Mouse (Mus musculus): ENCODE measurements around the gene Dapp1. TPM values are rescaled to one million over a fixed set of nuclear protein-coding genes. Genes with fewer than 3 reads are reported as not detected.

Dapp1 gene
- polyA plus RNA-seq, 1 experiment from 2014 or later = 22.8 TPM

- Histone ChIP-seq H3K4me1 (ENCODE audit: control insufficient read depth in 2 of 2, insufficient read depth in 2 of 2, low read length in 2 of 2) (peaks cover 6 to 9% of the 10 kb centered on the region in 2 experiments; a peak in 3 of 4 replicates), H3K4me3 (ENCODE audit: control insufficient read depth in 1 of 2, insufficient read depth in 1 of 2, low read depth in 1 of 2, low read length in 2 of 2) (no peak overlapping the region), H3K27ac (replicated peaks in 1 of 2; ENCODE audit: control insufficient read depth in 1 of 2, insufficient read depth in 1 of 2, low read depth in 2 of 2, low read length in 2 of 2) (no peak overlapping the region), H3K4me2 (ENCODE audit: low read length) (no peak overlapping the region), H3K36me3 (ENCODE audit: control insufficient read depth, insufficient read depth, low read length) (peaks cover 54% of the 10 kb centered on the region), H3K9me3 (ENCODE audit: control insufficient read depth, low read length) (no peaks in the 10 kb centered on the region), H3K27me3 (ENCODE audit: control insufficient read depth, insufficient read depth, low read length) (no peaks in the 10 kb centered on the region), H3K9ac (ENCODE audit: low read length) (no peak overlapping the region)
- ATAC-seq (ENCODE audit: insufficient number of reproducible peaks, insufficient read depth, low FRiP score, low read depth) = no peak
- 65% methylated on average over 5 of the region's 5 CpGs for WGBS
Observed at GRCm38 (mm10) chr3:137935570-137936525, 45.5 kb downstream of the Dapp1 start.

GRCm38 (mm10) chr3:137933986-137934385 lies 47.4 kb downstream of the Dapp1 start:
- H3K9ac ChIP-seq (ENCODE audit: low read length) = no peak overlapping the region
- ATAC-seq (ENCODE audit: insufficient number of reproducible peaks, insufficient read depth, low FRiP score, low read depth) = no peak
- H3K4me1 ChIP-seq (ENCODE audit: control insufficient read depth in 2 of 2, insufficient read depth in 2 of 2, low read length in 2 of 2) = peaks cover 0 to 5% of the 10 kb centered on the region in 2 experiments; a peak in 2 of 4 replicates
- H3K27ac ChIP-seq (replicated peaks in 1 of 2; ENCODE audit: control insufficient read depth in 1 of 2, insufficient read depth in 1 of 2, low read depth in 2 of 2, low read length in 2 of 2) = no peak overlapping the region
- H3K4me3 ChIP-seq (ENCODE audit: control insufficient read depth in 1 of 2, insufficient read depth in 1 of 2, low read depth in 1 of 2, low read length in 2 of 2) = no peak overlapping the region
- 58% methylated on average over 3 of the region's 3 CpGs for whole genome bisulfite sequencing
- H3K36me3 ChIP-seq (ENCODE audit: control insufficient read depth, insufficient read depth, low read length) = peaks cover 72% of the 10 kb centered on the region
- no peaks in the 10 kb centered on the region for H3K9me3 ChIP-seq (ENCODE audit: control insufficient read depth, low read length)
- no peaks in the 10 kb centered on the region for H3K27me3 ChIP-seq (ENCODE audit: control insufficient read depth, insufficient read depth, low read length)
- H3K4me2 ChIP-seq (ENCODE audit: low read length) = no peak overlapping the region

- WGBS = 75% methylated on average over 7 of the region's 7 CpGs
- H3K4me3 ChIP-seq (ENCODE audit: control insufficient read depth in 1 of 2, insufficient read depth in 1 of 2, low read depth in 1 of 2, low read length in 2 of 2) = no peak overlapping the region
- no peaks in the 10 kb centered on the region for H3K9me3 ChIP-seq (ENCODE audit: control insufficient read depth, low read length)
- no peak overlapping the region for H3K9ac ChIP-seq (ENCODE audit: low read length)
- H3K4me2 ChIP-seq (ENCODE audit: low read length) = no peak overlapping the region
- ATAC-seq (ENCODE audit: insufficient number of reproducible peaks, insufficient read depth, low FRiP score, low read depth) = no peak
- no peaks in the 10 kb centered on the region for H3K27me3 ChIP-seq (ENCODE audit: control insufficient read depth, insufficient read depth, low read length)
- H3K36me3 ChIP-seq (ENCODE audit: control insufficient read depth, insufficient read depth, low read length) = peaks cover 83% of the 10 kb centered on the region
- H3K27ac ChIP-seq (replicated peaks in 1 of 2; ENCODE audit: control insufficient read depth in 1 of 2, insufficient read depth in 1 of 2, low read depth in 2 of 2, low read length in 2 of 2) = no peak overlapping the region
- H3K4me1 ChIP-seq (ENCODE audit: control insufficient read depth in 2 of 2, insufficient read depth in 2 of 2, low read length in 2 of 2) = no peaks in the 10 kb centered on the region
Observed at GRCm38 (mm10) chr3:137932748-137933147, 48.6 kb downstream of the Dapp1 start.

GRCm38 (mm10) chr3:137929940-137930339 lies 51.4 kb downstream of the Dapp1 start:
- H3K9me3 ChIP-seq (ENCODE audit: control insufficient read depth, low read length) = no peaks in the 10 kb centered on the region
- H3K36me3 ChIP-seq (ENCODE audit: control insufficient read depth, insufficient read depth, low read length) = peaks cover 92% of the 10 kb centered on the region
- H3K9ac ChIP-seq (ENCODE audit: low read length) = no peak overlapping the region
- no peak for ATAC-seq (ENCODE audit: insufficient number of reproducible peaks, insufficient read depth, low FRiP score, low read depth)
- H3K4me2 ChIP-seq (ENCODE audit: low read length) = no peak overlapping the region
- no peak overlapping the region for H3K27ac ChIP-seq (replicated peaks in 1 of 2; ENCODE audit: control insufficient read depth in 1 of 2, insufficient read depth in 1 of 2, low read depth in 2 of 2, low read length in 2 of 2)
- H3K4me1 ChIP-seq (ENCODE audit: control insufficient read depth in 2 of 2, insufficient read depth in 2 of 2, low read length in 2 of 2) = no peaks in the 10 kb centered on the region
- no peak overlapping the region for H3K4me3 ChIP-seq (ENCODE audit: control insufficient read depth in 1 of 2, insufficient read depth in 1 of 2, low read depth in 1 of 2, low read length in 2 of 2)
- H3K27me3 ChIP-seq (ENCODE audit: control insufficient read depth, insufficient read depth, low read length) = no peaks in the 10 kb centered on the region
- 84% methylated on average over 3 of the region's 3 CpGs for WGBS

GRCm38 (mm10) chr3:137927010-137927409 lies 54.3 kb downstream of the Dapp1 start:
- H3K4me3 ChIP-seq (ENCODE audit: control insufficient read depth in 1 of 2, insufficient read depth in 1 of 2, low read depth in 1 of 2, low read length in 2 of 2) = no peak overlapping the region
- 83% methylated on average over 4 of the region's 4 CpGs for WGBS
- no peak for ATAC-seq (ENCODE audit: insufficient number of reproducible peaks, insufficient read depth, low FRiP score, low read depth)
- H3K9ac ChIP-seq (ENCODE audit: low read length) = no peak overlapping the region
- no peaks in the 10 kb centered on the region for H3K4me1 ChIP-seq (ENCODE audit: control insufficient read depth in 2 of 2, insufficient read depth in 2 of 2, low read length in 2 of 2)
- H3K36me3 ChIP-seq (ENCODE audit: control insufficient read depth, insufficient read depth, low read length) = peaks cover 87% of the 10 kb centered on the region
- H3K4me2 ChIP-seq (ENCODE audit: low read length) = no peak overlapping the region
- no peaks in the 10 kb centered on the region for H3K27me3 ChIP-seq (ENCODE audit: control insufficient read depth, insufficient read depth, low read length)
- H3K9me3 ChIP-seq (ENCODE audit: control insufficient read depth, low read length) = no peaks in the 10 kb centered on the region
- no peak overlapping the region for H3K27ac ChIP-seq (replicated peaks in 1 of 2; ENCODE audit: control insufficient read depth in 1 of 2, insufficient read depth in 1 of 2, low read depth in 2 of 2, low read length in 2 of 2)

- 92% methylated on average over 4 of the region's 4 CpGs for WGBS
Observed at GRCm38 (mm10) chr3:137920594-137920993, 60.8 kb downstream of the Dapp1 start.

GRCm38 (mm10) chr3:137919398-137919797 lies 61.9 kb downstream of the Dapp1 start:
- 89% methylated on average over 7 of the region's 7 CpGs for WGBS
- Histone ChIP-seq H3K27me3 (ENCODE audit: control insufficient read depth, insufficient read depth, low read length) (no peaks in the 10 kb centered on the region), H3K4me3 (ENCODE audit: control insufficient read depth in 1 of 2, insufficient read depth in 1 of 2, low read depth in 1 of 2, low read length in 2 of 2) (peak overlapping the region; percentile 83 to 89; a peak in 3 of 4 replicates), H3K4me1 (ENCODE audit: control insufficient read depth in 2 of 2, insufficient read depth in 2 of 2, low read length in 2 of 2) (peaks cover 2 to 14% of the 10 kb centered on the region in 2 experiments; a peak in 2 of 4 replicates), H3K36me3 (ENCODE audit: control insufficient read depth, insufficient read depth, low read length) (peaks cover 33% of the 10 kb centered on the region), H3K9ac (ENCODE audit: low read length) (peak overlapping the region; percentile 93), H3K9me3 (ENCODE audit: control insufficient read depth, low read length) (no peaks in the 10 kb centered on the region), H3K4me2 (ENCODE audit: low read length) (peak overlapping the region; percentile 65), H3K27ac (replicated peaks in 1 of 2; ENCODE audit: control insufficient read depth in 1 of 2, insufficient read depth in 1 of 2, low read depth in 2 of 2, low read length in 2 of 2) (no peak overlapping the region; a peak in 1 of 4 replicates)
- no peak for ATAC-seq (ENCODE audit: insufficient number of reproducible peaks, insufficient read depth, low FRiP score, low read depth)

More at GRCm38 (mm10) chr3:137920594-137920993, 60.8 kb downstream of the Dapp1 start:
- Histone ChIP-seq H3K9ac (ENCODE audit: low read length) (no peak overlapping the region), H3K4me2 (ENCODE audit: low read length) (no peak overlapping the region), H3K4me3 (ENCODE audit: control insufficient read depth in 1 of 2, insufficient read depth in 1 of 2, low read depth in 1 of 2, low read length in 2 of 2) (no peak overlapping the region), H3K27ac (replicated peaks in 1 of 2; ENCODE audit: control insufficient read depth in 1 of 2, insufficient read depth in 1 of 2, low read depth in 2 of 2, low read length in 2 of 2) (no peak overlapping the region), H3K4me1 (ENCODE audit: control insufficient read depth in 2 of 2, insufficient read depth in 2 of 2, low read length in 2 of 2) (peaks cover 2 to 14% of the 10 kb centered on the region in 2 experiments; a peak in 2 of 4 replicates), H3K27me3 (ENCODE audit: control insufficient read depth, insufficient read depth, low read length) (no peaks in the 10 kb centered on the region), H3K36me3 (ENCODE audit: control insufficient read depth, insufficient read depth, low read length) (peaks cover 44% of the 10 kb centered on the region), H3K9me3 (ENCODE audit: control insufficient read depth, low read length) (no peaks in the 10 kb centered on the region)
- no peak for ATAC-seq (ENCODE audit: insufficient number of reproducible peaks, insufficient read depth, low FRiP score, low read depth)

All from heart, embryonic 14.5 days (tissue).